Mouse (Mus musculus) frontal cortex, postnatal 14 days (tissue): ENCODE results near the gene Trappc2l.

Experiments used
- DNase-seq, 2 experiments: peaks; one replicate each; pipeline ENCODE4 v3.0.0; 2022; ENCODE audit warnings: low spot score in 2 of 2

Trappc2l gene

GRCm38 (mm10) chr8:122656056-122656999 lies 44.9 kb downstream of the Trappc2l start:
- no peak for DNase-seq

- no peak for DNase-seq
Observed at GRCm38 (mm10) chr8:122658149-122658806, 46.8 kb downstream of the Trappc2l start.

- no peak for DNase-seq
Observed at GRCm38 (mm10) chr8:122658807-122659160, 47.3 kb downstream of the Trappc2l start.

GRCm38 (mm10) chr8:122660022-122660421 lies 48.6 kb downstream of the Trappc2l start:
- no peak for DNase-seq

GRCm38 (mm10) chr8:122661138-122661537 lies 49.7 kb downstream of the Trappc2l start:
- DNase-seq: peak in 1 of 2 experiments; percentile 71

- DNase-seq: no peak
Observed at GRCm38 (mm10) chr8:122661894-122662293, 50.5 kb downstream of the Trappc2l start.

GRCm38 (mm10) chr8:122663106-122663505 lies 51.7 kb downstream of the Trappc2l start:
- no peak for DNase-seq

- no peak for DNase-seq
Observed at GRCm38 (mm10) chr8:122663670-122664069, 52.2 kb downstream of the Trappc2l start.

GRCm38 (mm10) chr8:122665221-122665620 lies 53.8 kb downstream of the Trappc2l start:
- DNase-seq: peak in 1 of 2 experiments; percentile 55

GRCm38 (mm10) chr8:122665667-122666316 lies 54.4 kb downstream of the Trappc2l start:
- DNase-seq: no peak
